Mouse (Mus musculus): ENCODE measurements around the gene Tns1. TPM values are rescaled to one million over a fixed set of nuclear protein-coding genes. Genes with fewer than 3 reads are reported as not detected.

Gene Tns1
- polyA plus RNA-seq, 1 experiment from 2014 or later: 17.1 TPM

- Histone ChIP-seq H3K27me3 (no peaks in the 10 kb centered on the region; the same call in 1 of the 2 replicates), H3K4me2 (replicated peaks) (no peak overlapping the region), H3K4me3 (no peak overlapping the region), H3K9me3 (no peaks in the 10 kb centered on the region), H3K4me1 (peaks cover 12% of the 10 kb centered on the region; the same call in 1 of the 2 replicates), H3K27ac (replicated peaks) (no peak overlapping the region), H3K36me3 (no peaks in the 10 kb centered on the region), H3K9ac (replicated peaks) (no peak overlapping the region)
- 64% methylated on average over 9 of the region's 9 CpGs for WGBS
- ATAC-seq (ENCODE audit: low FRiP score, low read depth): no peak
These were observed 183.6 kb downstream of the Tns1 start for GRCm38 (mm10) chr1:73940491-73941204.

GRCm38 (mm10) chr1:73938597-73938996, 185.7 kb downstream of the Tns1 start:
- Histone ChIP-seq H3K4me2 (replicated peaks) (no peak overlapping the region), H3K27me3 (no peaks in the 10 kb centered on the region), H3K9me3 (no peaks in the 10 kb centered on the region), H3K9ac (replicated peaks) (no peak overlapping the region), H3K4me3 (no peak overlapping the region), H3K4me1 (peaks cover 12% of the 10 kb centered on the region; the same call in 1 of the 2 replicates), H3K27ac (replicated peaks) (no peak overlapping the region), H3K36me3 (no peaks in the 10 kb centered on the region)
- ATAC-seq (ENCODE audit: low FRiP score, low read depth): no peak
- 71% methylated on average over 10 of the region's 10 CpGs for WGBS

GRCm38 (mm10) chr1:73937805-73938204, 186.4 kb downstream of the Tns1 start:
- Histone ChIP-seq H3K9ac (replicated peaks) (no peak overlapping the region), H3K4me1 (peaks cover 12% of the 10 kb centered on the region; the same call in 1 of the 2 replicates), H3K4me3 (no peak overlapping the region), H3K9me3 (no peaks in the 10 kb centered on the region), H3K27ac (replicated peaks) (0 out of 2 replicates have a peak overlapping the region, but pooled peaks have one; percentile 8), H3K4me2 (replicated peaks) (no peak overlapping the region), H3K36me3 (no peaks in the 10 kb centered on the region), H3K27me3 (no peaks in the 10 kb centered on the region)
- ATAC-seq (ENCODE audit: low FRiP score, low read depth): no peak
- WGBS: 54% methylated on average over 6 of the region's 6 CpGs

- no peak overlapping the region for H3K4me3 ChIP-seq
These were observed 187.7 kb downstream of the Tns1 start for GRCm38 (mm10) chr1:73936537-73936936.

GRCm38 (mm10) chr1:73935442-73936080, 188.7 kb downstream of the Tns1 start:
- H3K9me3 ChIP-seq: no peaks in the 10 kb centered on the region
- no peaks in the 10 kb centered on the region for H3K27me3 ChIP-seq
- peaks cover 3% of the 10 kb centered on the region; the same call in 1 of the 2 replicates for H3K4me1 ChIP-seq
- H3K4me2 ChIP-seq (replicated peaks): no peak overlapping the region
- no peaks in the 10 kb centered on the region for H3K36me3 ChIP-seq
- H3K9ac ChIP-seq (replicated peaks): no peak overlapping the region
- ATAC-seq (ENCODE audit: low FRiP score, low read depth): no peak
- H3K27ac ChIP-seq (replicated peaks): no peak overlapping the region
- WGBS: 53% methylated on average over 4 of the region's 4 CpGs
- H3K4me3 ChIP-seq: no peak overlapping the region

More at GRCm38 (mm10) chr1:73936537-73936936, 187.7 kb downstream of the Tns1 start:
- Histone ChIP-seq H3K4me1 (peaks cover 3% of the 10 kb centered on the region; the same call in 1 of the 2 replicates), H3K4me2 (replicated peaks) (no peak overlapping the region), H3K27ac (replicated peaks) (no peak overlapping the region), H3K36me3 (no peaks in the 10 kb centered on the region), H3K9ac (replicated peaks) (no peak overlapping the region), H3K9me3 (no peaks in the 10 kb centered on the region), H3K27me3 (no peaks in the 10 kb centered on the region)
- ATAC-seq (ENCODE audit: low FRiP score, low read depth): no peak
- 88% methylated on average over 3 of the region's 3 CpGs for WGBS

- no peak for ATAC-seq (ENCODE audit: low FRiP score, low read depth)
These were observed 191.1 kb downstream of the Tns1 start for GRCm38 (mm10) chr1:73933146-73933490.

GRCm38 (mm10) chr1:73932421-73933145, 191.7 kb downstream of the Tns1 start:
- H3K27ac ChIP-seq (replicated peaks): no peak overlapping the region
- ATAC-seq (ENCODE audit: low FRiP score, low read depth): no peak
- 79% methylated on average over 10 of the region's 10 CpGs for WGBS

More at GRCm38 (mm10) chr1:73933146-73933490, 191.1 kb downstream of the Tns1 start:
- no peak overlapping the region for H3K27ac ChIP-seq (replicated peaks)
- H3K9me3 ChIP-seq: no peaks in the 10 kb centered on the region
- H3K4me1 ChIP-seq: peaks cover 3% of the 10 kb centered on the region; the same call in 1 of the 2 replicates
- H3K9ac ChIP-seq (replicated peaks): no peak overlapping the region
- no peak overlapping the region for H3K4me3 ChIP-seq
- H3K36me3 ChIP-seq: no peaks in the 10 kb centered on the region
- no peaks in the 10 kb centered on the region for H3K27me3 ChIP-seq
- 83% methylated on average over 5 of the region's 5 CpGs for WGBS
- no peak overlapping the region for H3K4me2 ChIP-seq (replicated peaks)

GRCm38 (mm10) chr1:73931851-73932250, 192.4 kb downstream of the Tns1 start:
- WGBS: 86% methylated on average over 5 of the region's 5 CpGs
- ATAC-seq (ENCODE audit: low FRiP score, low read depth): no peak
- H3K9ac ChIP-seq (replicated peaks): no peak overlapping the region
- peaks cover 3% of the 10 kb centered on the region; the same call in 1 of the 2 replicates for H3K4me1 ChIP-seq
- no peaks in the 10 kb centered on the region; the same call in 1 of the 2 replicates for H3K36me3 ChIP-seq
- H3K9me3 ChIP-seq: no peaks in the 10 kb centered on the region
- H3K4me2 ChIP-seq (replicated peaks): no peak overlapping the region
- H3K27ac ChIP-seq (replicated peaks): no peak overlapping the region
- no peaks in the 10 kb centered on the region for H3K27me3 ChIP-seq
- no peak overlapping the region for H3K4me3 ChIP-seq

More at GRCm38 (mm10) chr1:73932421-73933145, 191.7 kb downstream of the Tns1 start:
- H3K9me3 ChIP-seq: no peaks in the 10 kb centered on the region
- H3K36me3 ChIP-seq: no peaks in the 10 kb centered on the region; the same call in 1 of the 2 replicates
- no peaks in the 10 kb centered on the region for H3K27me3 ChIP-seq
- H3K4me3 ChIP-seq: no peak overlapping the region
- no peak overlapping the region for H3K4me2 ChIP-seq (replicated peaks)
- peaks cover 3% of the 10 kb centered on the region; the same call in 1 of the 2 replicates for H3K4me1 ChIP-seq
- H3K9ac ChIP-seq (replicated peaks): no peak overlapping the region

GRCm38 (mm10) chr1:73930411-73931134, 193.7 kb downstream of the Tns1 start:
- Histone ChIP-seq H3K36me3 (peaks cover 2% of the 10 kb centered on the region; the same call in 1 of the 2 replicates), H3K4me1 (peaks cover 3% of the 10 kb centered on the region; the same call in 1 of the 2 replicates), H3K9me3 (no peaks in the 10 kb centered on the region), H3K27me3 (no peaks in the 10 kb centered on the region), H3K4me2 (replicated peaks) (no peak overlapping the region), H3K27ac (replicated peaks) (no peak overlapping the region), H3K9ac (replicated peaks) (no peak overlapping the region), H3K4me3 (no peak overlapping the region)
- 90% methylated on average over 8 of the region's 8 CpGs for WGBS
- no peak for ATAC-seq (ENCODE audit: low FRiP score, low read depth)

GRCm38 (mm10) chr1:73929952-73930329, 194.3 kb downstream of the Tns1 start:
- no peak for ATAC-seq (ENCODE audit: low FRiP score, low read depth)
- no peak overlapping the region for H3K27ac ChIP-seq (replicated peaks)
- peaks cover 3% of the 10 kb centered on the region for H3K36me3 ChIP-seq
- H3K4me2 ChIP-seq (replicated peaks): no peak overlapping the region
- no peaks in the 10 kb centered on the region for H3K27me3 ChIP-seq
- H3K9me3 ChIP-seq: no peaks in the 10 kb centered on the region
- no peak overlapping the region for H3K4me3 ChIP-seq
- 81% methylated on average over 5 of the region's 5 CpGs for WGBS
- H3K9ac ChIP-seq (replicated peaks): no peak overlapping the region
- peaks cover 3% of the 10 kb centered on the region; the same call in 1 of the 2 replicates for H3K4me1 ChIP-seq

- no peak overlapping the region for H3K9ac ChIP-seq (replicated peaks)
- no peak overlapping the region for H3K27ac ChIP-seq (replicated peaks)
- H3K36me3 ChIP-seq: peaks cover 6% of the 10 kb centered on the region
- no peak overlapping the region for H3K4me3 ChIP-seq
- 54% methylated on average over 15 of the region's 15 CpGs for WGBS
- no peaks in the 10 kb centered on the region for H3K9me3 ChIP-seq
- no peak overlapping the region for H3K4me2 ChIP-seq (replicated peaks)
- ATAC-seq (ENCODE audit: low FRiP score, low read depth): no peak
- H3K4me1 ChIP-seq: peaks cover 3% of the 10 kb centered on the region; the same call in 1 of the 2 replicates
- no peaks in the 10 kb centered on the region for H3K27me3 ChIP-seq
These were observed 194.9 kb downstream of the Tns1 start for GRCm38 (mm10) chr1:73929211-73929951.
